Mouse (Mus musculus): Measurements from ENCODE around the gene Cdh23.

The Cdh23 gene

DNA sequence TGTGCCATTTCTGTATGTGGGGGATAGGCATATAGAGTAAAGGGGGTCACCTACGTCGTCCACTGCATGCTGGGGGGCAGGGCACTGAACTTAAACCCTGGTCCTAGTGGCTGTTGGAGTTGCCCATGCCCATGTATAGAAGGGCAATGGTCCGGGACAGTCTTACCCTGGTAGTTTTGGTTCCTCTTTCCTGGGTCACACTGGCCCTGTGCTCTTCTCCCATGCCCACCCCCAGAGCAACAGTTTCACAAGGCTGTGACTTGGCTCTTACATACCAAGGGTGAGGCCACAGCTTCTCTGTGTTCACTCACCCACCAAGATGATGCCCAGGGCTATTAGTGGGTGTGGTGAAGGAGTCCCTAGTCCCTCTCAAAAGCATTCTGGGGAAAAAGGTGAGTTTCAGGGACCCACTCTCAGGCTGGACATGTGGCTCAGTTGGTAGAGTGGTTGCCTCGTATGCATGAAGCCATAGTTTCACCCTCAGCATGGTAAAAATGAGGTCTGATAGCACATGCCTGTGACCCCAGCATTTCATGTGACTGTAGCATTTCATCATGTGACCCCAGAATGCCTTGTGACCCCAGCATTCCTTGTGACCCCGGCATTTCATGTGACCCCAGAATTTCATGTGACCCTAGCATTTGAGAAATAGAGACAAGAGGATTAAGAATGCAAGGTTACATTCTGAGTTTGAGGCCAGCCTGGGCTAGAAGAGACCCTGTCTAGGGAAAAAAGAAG is 435.6 kb downstream of the Cdh23 start:
- peak; percentile 32 for DNase-seq (ENCODE audit: low spot score)

DNA sequence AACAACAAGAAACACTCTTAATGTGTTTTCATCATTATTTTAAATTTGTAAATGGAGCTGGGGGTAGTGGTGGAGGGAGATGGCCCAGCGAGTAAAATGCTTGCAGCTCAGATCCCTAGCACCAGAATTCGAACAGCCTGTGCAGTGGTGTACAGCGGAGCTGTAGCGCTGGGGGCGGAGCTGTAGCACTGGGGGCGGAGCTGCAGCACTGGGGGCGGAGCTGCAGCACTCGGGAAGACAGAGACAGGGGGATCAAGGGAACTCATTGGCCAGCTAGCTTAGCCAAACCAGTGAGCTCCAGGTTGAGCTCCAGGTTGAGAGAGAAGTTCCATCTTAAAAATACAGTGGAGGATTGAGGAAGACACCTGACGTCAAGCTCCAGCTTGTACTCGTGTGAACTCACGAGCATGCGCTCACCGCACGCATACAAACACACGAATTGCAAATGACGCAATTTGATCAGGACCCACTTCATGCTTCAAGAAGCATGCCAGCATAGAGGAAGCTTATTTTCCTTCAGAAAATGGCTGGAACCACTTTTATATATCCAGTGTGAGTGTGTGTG is 438.9 kb downstream of the Cdh23 start:
- no peak for DNase-seq (ENCODE audit: low spot score)

- DNase-seq (ENCODE audit: low spot score) = no peak
These were observed 440.2 kb downstream of the Cdh23 start for GRCm38 (mm10) chr10:60256088-60256487.
